Mouse (Mus musculus): ENCODE measurements around the gene Heatr1.

Heatr1 gene

DNA sequence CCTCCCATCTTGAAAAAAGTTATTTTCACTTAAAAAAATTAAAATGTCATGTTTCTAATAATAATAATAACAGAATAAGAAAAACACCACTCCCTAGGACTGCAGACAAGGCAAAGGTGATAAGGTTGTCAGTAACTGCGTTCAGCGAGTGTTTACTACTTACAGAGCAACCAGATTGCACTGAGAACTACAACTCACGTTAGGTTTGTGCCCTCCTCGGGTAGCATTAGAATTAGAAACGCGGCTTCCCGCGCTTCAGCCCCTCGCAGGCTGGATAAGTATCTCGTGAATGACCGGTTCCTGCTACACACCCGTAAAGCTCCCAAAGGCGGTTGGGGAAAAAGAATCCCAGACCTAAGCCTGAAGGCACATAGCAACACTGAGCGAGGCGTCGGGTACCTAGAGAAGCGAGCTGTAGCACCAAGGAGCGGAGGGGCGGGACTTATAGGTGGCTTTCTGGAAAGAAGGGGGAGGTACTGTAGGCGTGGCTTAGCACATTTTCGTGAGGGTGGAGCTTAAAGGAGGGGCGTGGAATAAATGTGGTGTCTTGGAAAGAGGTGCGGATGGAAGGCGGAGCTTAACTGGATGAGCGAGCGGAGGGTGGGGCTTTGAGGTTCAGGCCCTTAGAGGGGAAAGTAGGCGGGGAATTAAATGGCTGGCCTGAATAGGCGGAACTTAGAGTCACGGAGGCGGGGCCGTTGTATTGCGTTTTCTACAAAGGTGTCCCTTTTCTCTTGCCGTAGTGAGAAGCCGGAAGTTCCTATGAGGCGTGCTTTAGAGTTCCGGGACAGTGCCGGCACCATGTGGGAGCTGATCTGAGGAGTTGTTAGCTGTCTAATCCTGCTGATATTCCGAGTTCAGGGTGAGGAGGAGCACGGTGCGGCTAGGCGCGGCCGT lies at the start of gene Heatr1:
Gene Heatr1, plus strand, starts transcription at position 419 of the 897 bp plus-strand sequence.
- in situ Hi-C loops (cut with MboI, MseI) = loop anchor here (5.0 to 10.0 kb wide), 5 partner anchors 37 to 1560 kb away; partner anchors contain the start of genes B3galnt2 and Mtr

DNA sequence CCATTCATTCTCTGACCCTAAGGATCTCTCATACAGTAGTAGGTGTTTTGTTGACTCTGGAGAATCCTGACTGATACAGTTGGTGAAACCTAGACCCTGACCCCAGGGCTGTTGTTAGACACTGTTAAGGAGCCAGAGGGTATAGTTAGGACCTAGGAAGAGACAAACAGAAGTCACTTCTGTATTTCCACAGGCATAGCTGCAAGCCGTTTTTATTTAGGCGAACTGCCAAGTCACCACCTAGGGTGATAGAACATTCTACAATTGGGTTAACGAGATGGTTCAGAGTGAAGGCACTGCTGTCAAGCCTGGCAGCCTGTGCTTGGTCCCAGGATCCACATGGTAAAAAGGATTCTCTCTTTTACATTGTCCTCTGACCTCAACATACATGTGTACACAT lies 48.0 kb upstream of the Heatr1 start:
- in situ Hi-C loops (cut with MboI, MseI) = no loop called here

DNA sequence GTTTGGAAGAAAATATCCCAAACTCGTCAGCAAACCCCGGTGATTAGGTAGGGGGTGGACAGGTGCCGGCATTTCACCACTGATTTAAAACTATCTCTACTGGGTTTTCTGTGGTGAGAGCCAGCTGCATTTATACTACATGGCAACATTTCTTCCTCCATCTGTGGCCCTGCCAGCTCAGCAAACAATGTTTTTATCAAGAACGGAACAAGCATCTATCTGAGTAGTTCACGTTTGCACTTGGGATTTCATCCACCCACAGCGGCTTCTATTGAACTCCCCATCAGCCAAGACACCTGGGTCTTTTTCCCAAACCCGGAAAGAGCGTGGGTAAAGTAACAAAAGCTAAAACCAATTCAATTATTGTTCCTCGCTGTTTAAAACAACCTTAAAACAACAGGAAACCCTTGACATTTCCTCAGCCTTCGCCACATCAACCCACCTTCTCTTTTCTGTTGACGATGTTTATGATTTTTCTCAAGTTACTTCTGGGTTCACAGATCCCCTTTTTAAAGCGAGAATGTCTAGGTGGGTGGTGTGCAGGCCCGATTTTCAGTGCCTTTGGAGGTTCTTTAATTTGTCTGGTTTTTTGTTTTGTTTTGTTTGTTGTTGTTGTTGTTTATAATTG lies 45.5 kb upstream of the Heatr1 start:
- in situ Hi-C loops (cut with MboI, MseI) = no loop called here

DNA sequence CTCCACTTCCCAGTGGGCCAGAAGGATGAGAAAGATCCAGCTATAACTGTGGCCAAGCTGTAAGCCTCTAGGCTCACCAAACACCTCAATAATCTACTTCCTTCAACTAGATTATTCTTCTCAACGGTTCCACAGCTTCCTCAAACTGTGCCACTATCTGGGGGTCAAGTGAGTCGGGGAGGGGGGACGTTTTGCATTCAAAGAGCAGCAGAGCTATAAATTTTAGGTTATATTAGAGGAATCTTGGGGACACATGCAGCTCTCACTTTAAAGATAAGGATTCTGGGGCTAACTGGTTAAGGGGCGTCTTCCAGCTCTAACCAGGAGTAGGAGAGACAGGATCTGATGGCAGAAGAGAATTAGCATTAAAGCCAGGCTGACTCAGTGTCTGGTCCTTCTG lies 38.6 kb upstream of the Heatr1 start:
- in situ Hi-C loops (cut with MboI, MseI) = loop anchor here (25.0 kb wide), 1 partner anchor 1031 kb away; the partner anchor contains the start of gene Gpr137b

DNA sequence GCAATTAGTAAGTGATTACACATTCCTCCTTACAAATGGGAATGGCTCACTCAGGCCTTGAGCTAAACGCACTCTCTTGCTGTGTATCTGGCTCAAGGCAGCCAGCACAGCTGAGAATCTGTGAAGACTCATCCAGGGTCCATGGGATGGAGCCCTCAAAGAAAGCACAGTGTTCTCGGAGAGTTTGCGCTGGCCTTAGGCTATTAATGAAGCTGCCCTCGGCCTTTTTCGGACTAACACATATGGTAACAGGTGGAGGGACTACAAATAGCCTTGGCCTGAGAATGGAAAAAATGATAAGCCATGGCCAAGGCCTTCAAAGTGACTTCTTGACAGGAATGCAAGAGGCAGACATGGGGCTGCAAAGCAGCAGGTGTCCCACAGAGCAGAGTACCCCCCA lies 37.3 kb upstream of the Heatr1 start:
- in situ Hi-C loops (cut with MboI, MseI) = loop anchor here (25.0 kb wide), 1 partner anchor 1030 kb away; the partner anchor contains the start of gene Gpr137b

DNA sequence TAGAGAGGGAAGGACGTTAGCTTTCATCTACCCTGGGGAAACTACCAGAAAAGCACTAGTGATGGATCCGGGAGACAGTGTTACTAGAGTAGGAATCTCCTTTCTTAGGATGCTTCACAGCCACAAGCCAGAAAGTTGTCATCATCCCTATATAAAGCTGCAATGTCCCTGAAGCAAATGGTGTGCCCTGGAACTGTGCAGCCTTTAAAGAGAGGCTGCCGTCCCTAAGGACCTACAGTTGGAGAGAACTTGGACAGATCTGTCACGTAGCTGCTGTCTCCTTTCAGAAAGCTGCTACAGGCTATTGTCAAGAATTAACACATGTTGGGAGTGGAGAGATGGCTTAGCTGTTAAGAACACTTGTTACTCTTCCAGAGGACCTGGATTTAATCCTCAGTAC lies 33.3 kb upstream of the Heatr1 start:
- in situ Hi-C loops (cut with MboI, MseI) = loop anchor here (10.0 to 25.0 kb wide), 2 partner anchors 1026 to 1727 kb away; partner anchors contain the start of gene Gpr137b

DNA sequence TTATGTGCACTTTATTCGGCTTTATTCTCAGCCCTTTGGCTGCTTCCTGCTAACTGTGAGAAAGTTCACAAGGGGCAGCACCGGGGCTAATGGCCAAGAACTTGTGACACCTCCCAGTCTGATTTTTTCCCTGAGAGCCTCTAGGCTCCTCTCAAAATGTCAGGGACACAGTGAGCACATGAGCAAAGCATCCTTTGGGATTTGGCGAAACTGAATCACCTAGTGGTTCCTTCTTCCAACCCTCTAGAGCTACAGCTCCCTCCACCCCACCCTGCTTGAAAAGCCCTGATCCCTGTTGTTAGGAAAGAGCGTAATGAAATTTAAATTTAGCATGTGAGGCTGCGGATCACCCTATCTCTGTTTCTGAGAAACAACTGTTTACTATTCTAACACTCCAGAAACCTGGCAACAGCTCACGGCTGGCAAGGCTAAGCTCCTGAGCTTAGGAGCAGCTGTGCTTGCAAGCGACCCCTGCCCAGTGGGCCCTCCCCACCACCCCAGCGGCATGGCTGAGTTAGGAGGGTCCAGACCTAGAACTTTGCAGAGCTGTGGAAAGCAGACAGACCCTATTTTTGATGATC lies 25.7 kb upstream of the Heatr1 start:
- in situ Hi-C loops (cut with MboI, MseI) = loop anchor here (10.0 to 25.0 kb wide), 2 partner anchors 1018 to 1734 kb away; partner anchors contain the start of gene Gpr137b

DNA sequence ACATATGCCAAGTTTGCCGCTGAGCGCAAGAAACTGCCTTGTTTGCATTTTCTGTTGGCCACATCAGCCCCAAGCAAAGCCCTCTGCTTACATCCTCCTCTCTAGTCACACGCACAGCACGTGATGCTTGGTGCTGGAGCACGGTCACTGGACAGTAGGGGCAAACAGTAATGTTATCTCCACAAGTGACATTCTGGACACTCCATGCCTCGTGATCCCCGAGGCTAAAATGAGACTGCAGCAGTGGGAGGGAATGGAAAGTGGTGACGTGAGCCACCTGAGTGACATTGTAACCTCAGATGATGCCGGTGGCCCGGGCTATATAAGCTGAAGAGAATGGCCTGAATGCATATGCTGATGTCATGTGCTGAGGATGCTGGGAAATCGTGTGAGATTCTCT lies 24.9 kb upstream of the Heatr1 start:
- in situ Hi-C loops (cut with MboI, MseI) = loop anchor here (10.0 to 25.0 kb wide), 3 partner anchors 1017 to 1915 kb away; partner anchors contain the start of gene Gpr137b

DNA sequence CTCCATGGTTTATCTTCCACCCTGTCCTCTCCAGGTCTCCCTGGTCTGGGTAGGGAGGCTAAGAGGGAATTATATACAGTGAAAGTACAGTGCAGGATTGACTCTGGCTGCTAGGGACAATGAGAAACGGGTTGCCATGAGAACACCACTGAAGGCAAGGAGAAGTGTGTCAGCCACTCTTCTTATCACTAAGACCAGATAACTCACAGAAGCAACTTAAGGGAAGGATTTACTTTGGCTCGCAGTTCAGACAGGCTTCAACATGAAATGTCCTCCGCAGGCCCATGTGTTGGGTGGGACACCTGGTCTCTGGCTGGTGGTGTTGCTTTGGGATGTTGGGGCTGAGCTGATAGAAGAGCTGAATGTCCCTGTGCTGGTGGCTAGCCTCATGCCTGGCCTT lies 22.1 kb upstream of the Heatr1 start:
- in situ Hi-C loops (cut with MboI, MseI) = loop anchor here (10.0 to 25.0 kb wide), 2 partner anchors 1015 to 1918 kb away; partner anchors contain the start of gene Gpr137b

DNA sequence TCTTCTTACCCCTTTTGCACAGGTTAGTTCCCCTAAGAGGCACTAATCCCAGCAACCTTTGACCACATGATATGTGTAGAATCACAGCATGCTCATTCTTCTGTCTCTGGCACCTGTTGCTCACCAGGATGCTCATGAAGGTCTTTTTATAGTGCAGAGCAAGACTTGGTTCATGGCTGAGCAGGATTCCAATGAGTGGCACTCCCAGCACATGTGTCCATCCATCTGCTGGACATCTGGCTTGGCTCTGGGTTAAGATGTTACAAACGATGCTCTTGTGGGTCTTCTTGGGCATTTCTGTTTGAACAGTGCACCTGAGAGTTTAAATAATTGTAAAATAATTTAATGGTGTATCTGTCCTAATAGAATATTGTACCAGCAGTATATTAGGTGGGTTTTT lies 18.0 kb upstream of the Heatr1 start:
- in situ Hi-C loops (cut with MboI, MseI) = loop anchor here (10.0 kb wide), 1 partner anchor 1922 kb away; no protein-coding TSS in a partner anchor

DNA sequence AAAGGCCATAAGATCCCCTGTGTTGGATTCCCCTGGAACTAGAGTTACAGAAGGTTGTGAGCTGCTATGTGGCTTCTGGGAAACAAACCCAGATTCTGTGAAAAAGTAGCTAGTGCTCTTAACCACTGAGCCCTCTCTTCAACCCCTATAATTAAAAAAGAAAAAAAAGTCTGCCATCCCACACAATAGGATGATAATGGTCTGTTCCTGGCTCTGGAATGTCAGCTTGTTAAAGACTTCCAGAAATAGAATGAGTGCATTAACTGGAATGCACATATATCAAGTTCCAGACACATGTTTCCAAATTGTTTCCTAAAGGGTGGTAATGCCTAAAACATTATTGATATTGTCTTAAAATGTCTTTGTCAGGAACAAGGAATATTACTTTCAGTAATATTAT lies 10.0 kb upstream of the Heatr1 start:
- in situ Hi-C loops (cut with MboI, MseI) = no loop called here

DNA sequence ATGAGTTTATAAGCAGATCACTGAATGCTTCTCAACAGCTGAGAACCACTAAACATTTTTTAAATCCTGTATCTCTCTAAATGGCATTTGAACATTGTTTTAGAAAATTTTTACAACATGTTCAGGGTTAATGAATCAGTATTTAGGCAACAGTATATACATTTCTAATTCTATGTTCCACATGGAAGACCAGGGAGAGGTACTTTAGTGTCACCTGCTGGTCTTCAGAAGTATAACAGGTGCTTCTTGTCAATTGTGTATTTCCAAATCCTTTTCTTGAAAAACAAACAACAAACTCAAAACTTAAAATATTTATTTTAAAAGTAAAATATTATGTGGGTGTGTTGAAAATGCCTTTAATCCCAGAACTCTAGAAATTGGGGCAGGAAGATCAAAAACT lies 8.5 kb upstream of the Heatr1 start:
- in situ Hi-C loops (cut with MboI, MseI) = no loop called here

DNA sequence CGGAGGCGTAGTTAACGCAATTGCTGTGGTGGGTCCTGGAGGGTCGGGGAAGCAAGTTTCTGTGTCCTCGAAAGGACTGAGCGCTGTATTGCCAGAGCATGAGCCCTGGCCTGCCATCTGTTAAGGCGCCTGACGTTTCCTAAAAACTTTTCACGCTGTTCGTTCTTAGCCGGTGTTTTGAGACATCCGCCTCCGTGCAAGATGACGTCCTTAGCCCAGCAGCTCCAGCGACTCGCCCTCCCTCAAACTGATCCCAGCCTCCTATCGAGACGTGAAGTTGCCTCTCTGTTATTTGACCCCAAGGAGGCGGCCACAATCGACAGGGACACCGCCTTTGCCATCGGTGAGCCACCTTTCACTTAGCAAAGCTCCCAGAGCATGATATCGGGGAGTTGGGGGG lies 744 bp downstream of the Heatr1 start:
- in situ Hi-C loops (cut with MboI, MseI) = loop anchor here (5.0 to 10.0 kb wide), 2 partner anchors 37 to 1559 kb away; partner anchors contain the start of gene B3galnt2

DNA sequence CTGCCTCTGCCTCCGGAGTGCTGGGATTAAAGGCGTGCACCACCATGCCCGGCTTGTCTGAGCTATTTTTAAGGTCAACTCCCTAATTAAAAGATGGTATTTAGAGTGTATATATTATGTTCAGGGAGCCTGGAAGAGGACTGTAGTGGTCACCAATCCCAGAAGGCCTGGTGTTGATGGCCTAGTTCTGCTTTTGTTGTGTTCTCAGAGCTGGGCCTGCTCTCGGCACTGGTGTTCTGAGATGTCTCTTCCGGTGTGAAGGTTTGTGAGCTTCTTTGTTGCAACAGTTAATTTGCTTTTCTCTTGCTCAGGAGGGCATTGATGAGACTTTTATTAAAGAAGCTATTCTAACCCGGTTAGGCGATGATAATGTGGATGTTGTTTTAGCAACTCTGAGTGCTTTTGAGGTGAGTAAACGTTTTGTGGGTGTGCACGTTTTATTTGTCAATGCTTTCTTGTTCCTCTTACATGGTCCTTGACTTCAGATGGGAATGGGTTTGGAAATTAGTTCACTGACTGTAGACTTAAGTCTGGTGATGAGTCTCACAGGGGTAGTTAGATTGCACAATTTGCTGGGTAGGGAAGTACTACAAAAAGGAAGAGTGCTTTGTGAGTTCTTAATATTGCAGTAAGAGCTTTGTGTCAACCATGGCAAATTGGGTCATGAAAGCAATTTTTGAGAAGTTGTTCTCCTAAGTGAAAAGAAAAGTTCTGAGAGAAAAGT lies 13.7 kb downstream of the Heatr1 start:
- in situ Hi-C loops (cut with MboI, MseI) = no loop called here

DNA sequence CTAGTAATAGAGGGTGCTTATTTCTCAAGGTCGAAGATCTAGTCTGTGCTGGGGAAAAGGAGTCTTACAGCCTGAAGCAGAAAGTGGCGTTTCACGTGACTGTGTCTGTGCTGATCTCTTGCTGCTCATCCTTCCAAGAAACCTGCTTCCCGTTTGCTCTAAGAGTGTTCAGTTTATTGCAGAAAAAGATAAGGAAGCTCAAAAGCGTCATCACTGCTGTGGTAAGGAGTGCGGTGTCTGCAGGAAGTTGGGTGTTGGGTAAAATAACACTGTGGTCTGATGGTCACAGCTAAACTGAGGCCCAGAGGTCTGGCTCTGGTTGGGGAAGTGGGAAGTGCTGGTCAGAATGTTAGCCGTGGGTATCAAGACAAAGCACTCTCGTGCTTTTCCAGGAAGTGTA lies 17.2 kb downstream of the Heatr1 start:
- in situ Hi-C loops (cut with MboI, MseI) = no loop called here

DNA sequence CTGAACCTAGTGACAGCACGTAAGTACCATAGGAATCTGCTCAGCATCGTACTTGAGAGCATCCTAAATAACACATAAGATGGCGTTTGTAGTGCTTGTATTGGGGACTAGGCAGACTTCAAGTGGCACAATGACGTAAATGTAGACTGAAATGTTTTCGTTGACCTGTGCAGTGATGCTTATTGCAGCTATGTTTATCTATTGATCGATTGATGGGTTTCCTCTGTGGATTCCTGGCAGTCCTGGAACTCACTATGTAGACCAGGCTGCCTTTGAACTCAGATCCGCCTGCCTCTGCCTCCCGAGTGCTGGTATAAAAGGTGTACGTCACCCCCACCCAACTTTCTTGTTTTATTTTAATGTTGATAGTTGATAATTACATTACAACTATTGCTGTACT lies 25.8 kb downstream of the Heatr1 start:
- in situ Hi-C loops (cut with MboI, MseI) = no loop called here

DNA sequence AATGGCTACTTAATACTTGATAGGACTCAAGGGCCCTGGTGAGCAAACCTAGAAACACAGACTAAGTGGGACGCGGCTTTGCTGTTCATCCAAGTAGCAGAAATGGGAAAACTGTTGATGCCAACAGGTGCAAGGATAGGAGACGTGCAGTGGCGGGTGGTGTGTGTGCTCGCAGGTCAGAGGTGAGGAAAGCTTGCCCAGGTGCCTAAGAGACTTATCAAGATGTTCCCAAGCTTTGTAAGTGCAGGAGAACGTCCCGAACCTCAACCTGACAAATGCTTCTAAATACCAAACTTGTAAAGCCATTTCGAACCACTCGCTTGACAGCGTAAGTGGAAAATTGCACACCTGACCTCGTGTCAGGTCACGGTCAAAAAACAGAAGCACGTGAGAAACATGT lies 33.7 kb downstream of the Heatr1 start:
- in situ Hi-C loops (cut with MboI, MseI) = no loop called here

DNA sequence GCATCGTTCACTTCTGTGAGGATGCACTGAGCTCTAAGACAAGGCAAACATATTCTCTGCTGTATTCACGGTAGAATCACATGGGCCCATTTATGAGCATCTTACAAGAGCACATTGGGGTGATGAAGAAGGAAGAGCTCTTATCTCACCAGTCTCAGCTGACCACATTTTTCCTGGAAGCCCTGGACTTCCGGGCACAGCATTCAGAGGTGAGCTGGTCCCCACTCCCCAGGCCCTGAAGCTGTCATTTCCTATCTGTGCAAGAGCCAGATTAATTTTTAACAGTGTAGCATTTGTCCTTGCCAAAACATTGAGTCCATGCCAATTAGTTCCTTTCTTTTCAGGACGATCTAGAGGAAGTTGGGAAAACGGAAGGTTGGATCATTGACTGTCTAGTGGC lies 39.0 kb downstream of the Heatr1 start:
- in situ Hi-C loops (cut with MboI, MseI) = loop anchor here (5.0 kb wide), 1 partner anchor 37 kb away; the partner anchor contains the start of gene Heatr1

DNA sequence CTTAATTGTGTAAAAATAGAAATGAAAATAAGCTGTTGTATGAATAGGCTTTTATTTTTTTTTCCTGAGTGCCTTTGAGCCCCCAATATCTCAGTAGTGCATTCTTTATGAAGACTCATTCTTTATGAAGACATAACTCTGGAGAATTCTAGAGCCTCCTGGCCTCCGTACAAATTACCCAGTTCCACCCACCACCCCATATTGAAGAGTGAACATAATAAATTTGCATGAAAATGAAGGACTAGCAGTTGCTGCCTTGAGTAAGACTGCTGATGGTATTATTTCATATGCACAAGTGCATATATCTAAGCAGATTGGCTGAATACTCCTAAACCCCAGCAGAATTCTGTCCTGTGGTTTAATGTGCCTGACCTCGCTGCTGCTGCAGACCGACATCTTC lies 44.8 kb downstream of the Heatr1 start:
- in situ Hi-C loops (cut with MboI, MseI) = no loop called here

DNA sequence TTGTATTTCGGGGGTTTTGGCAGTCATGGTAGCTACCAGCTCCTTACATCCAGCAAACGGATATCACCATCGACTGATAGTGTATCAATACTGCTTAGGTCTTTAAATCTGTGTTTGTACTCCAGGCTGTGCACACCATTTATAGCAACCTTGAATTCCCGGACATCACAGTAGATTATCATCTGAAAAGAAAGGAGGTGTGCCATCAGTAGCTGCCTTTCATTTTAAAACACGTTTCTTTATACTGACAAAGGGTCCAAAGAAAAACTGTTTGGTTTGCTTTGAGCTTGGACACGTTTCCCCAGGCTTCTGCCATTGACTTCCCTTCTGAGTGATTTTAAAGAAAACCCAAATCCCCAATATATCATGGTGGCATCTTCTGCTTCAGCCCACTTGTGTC lies 46.0 kb downstream of the Heatr1 start:
- in situ Hi-C loops (cut with MboI, MseI) = no loop called here

DNA sequence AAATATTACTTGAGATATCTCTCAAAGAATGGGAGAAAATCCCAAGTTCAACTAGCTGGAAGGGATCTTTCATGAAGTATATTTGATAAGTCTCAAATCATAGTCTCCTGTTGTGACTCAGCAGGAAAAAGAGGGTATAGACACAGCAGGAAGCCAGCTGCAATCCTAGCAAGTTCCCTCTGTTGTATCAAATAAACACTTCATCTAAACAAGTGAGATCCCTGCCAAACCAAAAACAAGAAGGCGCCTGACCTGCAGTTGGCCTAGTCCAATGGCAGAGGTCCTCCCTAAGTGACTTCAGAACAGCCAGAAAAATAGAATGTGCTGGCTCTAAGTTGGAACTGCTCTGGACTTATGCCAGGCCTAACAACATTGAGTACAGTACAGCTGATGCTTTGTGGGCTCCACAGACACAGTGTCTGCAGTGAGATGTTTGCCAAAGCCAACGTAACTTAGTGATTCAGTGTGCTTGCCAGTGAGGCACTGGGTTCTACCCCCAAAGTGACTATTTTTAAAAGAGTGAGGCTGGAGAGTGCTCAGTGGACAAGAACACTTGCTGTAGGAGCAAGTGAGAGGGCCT lies 47.3 kb downstream of the Heatr1 start:
- in situ Hi-C loops (cut with MboI, MseI) = no loop called here
